Mouse (Mus musculus) CD4-positive naive resting alpha-beta T cell, adult 57 days (primary cell): ENCODE results near the gene 4930451I11Rik. TPM values are rescaled to one million over a fixed set of nuclear protein-coding genes. Genes with fewer than 3 reads are reported as not detected.

Experiments used
- total RNA-seq: library from RNA; stranded (reverse); gene quantifications from one replicate; pipeline ENCODE4 v1.2.4, GENCODE M21; 2023

Gene 4930451I11Rik
- not detected for total RNA-seq

GRCm38 (mm10) chr7:126831539-126831938 is at the start of gene 4930451I11Rik:
Gene 4930451I11Rik, minus strand, starts transcription at chr7:126831639.

GRCm38 (mm10) chr7:126862147-126862784 is 30.8 kb upstream of the 4930451I11Rik start, which contains the start of gene Ino80e:
Gene Ino80e, minus strand, starts transcription at chr7:126862377.

GRCm38 (mm10) chr7:126861429-126862130 is 30.1 kb upstream of the 4930451I11Rik start, which contains the start of gene Hirip3:
Gene Hirip3, plus strand, starts transcription at chr7:126861972.

GRCm38 (mm10) chr7:126847116-126847420 is 15.6 kb upstream of the 4930451I11Rik start, which contains the start of gene Doc2a:
Gene Doc2a, plus strand, starts transcription at chr7:126847416.

GRCm38 (mm10) chr7:126797411-126798126 is 33.9 kb downstream of the 4930451I11Rik start, which contains the start of gene Fam57b:
Gene Fam57b, plus strand, starts transcription at chr7:126797668.

GRCm38 (mm10) chr7:126791851-126792720 is 39.4 kb downstream of the 4930451I11Rik start, which contains the start of gene Ppp4c:
Gene Ppp4c, minus strand, starts transcription at chr7:126792496.

GRCm38 (mm10) chr7:126780971-126781635 is 50.3 kb downstream of the 4930451I11Rik start, which contains the start of gene Tbx6:
Gene Tbx6, plus strand, starts transcription at chr7:126781483.

Other genes starting within 250 kb of the 4930451I11Rik start
- gene Apobr, start 246.7 kb downstream of the 4930451I11Rik start, total RNA-seq, result 6.9 TPM
- gene Cln3, start 245.8 kb downstream of the 4930451I11Rik start, total RNA-seq, result 108 TPM
- not detected for gene Il27, start 236.7 kb downstream of the 4930451I11Rik start, total RNA-seq
- gene Nupr1, start 200.8 kb downstream of the 4930451I11Rik start, total RNA-seq, result 1.3 TPM
- 70.0 TPM for gene Sgf29, start 182.3 kb downstream of the 4930451I11Rik start, total RNA-seq
- gene Sult1a1, start 155.2 kb downstream of the 4930451I11Rik start, total RNA-seq, result 0.44 TPM
- gene Bola2, start 136.2 kb downstream of the 4930451I11Rik start, total RNA-seq, result 186 TPM
- gene Slx1b, start 135.9 kb downstream of the 4930451I11Rik start, total RNA-seq, result 10.8 TPM
- gene Coro1a, start 123.9 kb downstream of the 4930451I11Rik start, total RNA-seq, result 1,350 TPM
- 47.4 TPM for gene Mapk3, start 72.0 kb downstream of the 4930451I11Rik start, total RNA-seq
- gene Gdpd3, start 65.3 kb downstream of the 4930451I11Rik start, total RNA-seq, result 5.8 TPM
- 256 TPM for gene Ypel3, start 54.7 kb downstream of the 4930451I11Rik start, total RNA-seq
- 11.5 TPM for gene Tbx6, start 50.2 kb downstream of the 4930451I11Rik start, total RNA-seq
- gene Ppp4c, start 39.1 kb downstream of the 4930451I11Rik start, total RNA-seq, result 252 TPM
- gene Fam57b, start 34.0 kb downstream of the 4930451I11Rik start, total RNA-seq, result not detected
- gene Doc2a, start 15.8 kb upstream of the 4930451I11Rik start, total RNA-seq, result not detected
- 19.3 TPM for gene Hirip3, start 30.3 kb upstream of the 4930451I11Rik start, total RNA-seq
- gene Ino80e, start 30.7 kb upstream of the 4930451I11Rik start, total RNA-seq, result 63.0 TPM
- gene Taok2, start 53.1 kb upstream of the 4930451I11Rik start, total RNA-seq, result 94.6 TPM
- 36.1 TPM for gene Tmem219, start 91.3 kb upstream of the 4930451I11Rik start, total RNA-seq
- 39.6 TPM for gene Kctd13, start 97.2 kb upstream of the 4930451I11Rik start, total RNA-seq
- not detected for gene Asphd1, start 117.9 kb upstream of the 4930451I11Rik start, total RNA-seq
- gene Sez6l2, start 118.9 kb upstream of the 4930451I11Rik start, total RNA-seq, result 9.2 TPM
- 154 TPM for gene Cdipt, start 144.3 kb upstream of the 4930451I11Rik start, total RNA-seq
- not detected for gene Cdiptos, start 144.5 kb upstream of the 4930451I11Rik start, total RNA-seq
- gene Mvp, start 183.0 kb upstream of the 4930451I11Rik start, total RNA-seq, result 39.4 TPM
- not detected for gene Pagr1b, start 184.8 kb upstream of the 4930451I11Rik start, total RNA-seq
- gene Pagr1a, start 185.7 kb upstream of the 4930451I11Rik start, total RNA-seq, result 27.0 TPM
- 35.1 TPM for gene Gm42742, start 189.5 kb upstream of the 4930451I11Rik start, total RNA-seq
- gene Prrt2, start 189.6 kb upstream of the 4930451I11Rik start, total RNA-seq, result 5.5 TPM
- 228 TPM for gene Maz, start 195.4 kb upstream of the 4930451I11Rik start, total RNA-seq
- gene Kif22, start 210.8 kb upstream of the 4930451I11Rik start, total RNA-seq, result 1.9 TPM